Mouse (Mus musculus) brain, embryonic 18.5 days (tissue): ENCODE data around the gene Ruvbl2.
"Not testable (repeated sequence)": the region's sequence is repeated elsewhere in the genome, so short reads cannot be mapped to it uniquely, and the experiment has no call there.

ENCODE experiments used
- DNase-seq: peaks from one replicate; pipeline ENCODE4 v3.0.0-alpha.2; 2012; ENCODE audit warnings: low read depth, low spot score

The Ruvbl2 gene

DNA sequence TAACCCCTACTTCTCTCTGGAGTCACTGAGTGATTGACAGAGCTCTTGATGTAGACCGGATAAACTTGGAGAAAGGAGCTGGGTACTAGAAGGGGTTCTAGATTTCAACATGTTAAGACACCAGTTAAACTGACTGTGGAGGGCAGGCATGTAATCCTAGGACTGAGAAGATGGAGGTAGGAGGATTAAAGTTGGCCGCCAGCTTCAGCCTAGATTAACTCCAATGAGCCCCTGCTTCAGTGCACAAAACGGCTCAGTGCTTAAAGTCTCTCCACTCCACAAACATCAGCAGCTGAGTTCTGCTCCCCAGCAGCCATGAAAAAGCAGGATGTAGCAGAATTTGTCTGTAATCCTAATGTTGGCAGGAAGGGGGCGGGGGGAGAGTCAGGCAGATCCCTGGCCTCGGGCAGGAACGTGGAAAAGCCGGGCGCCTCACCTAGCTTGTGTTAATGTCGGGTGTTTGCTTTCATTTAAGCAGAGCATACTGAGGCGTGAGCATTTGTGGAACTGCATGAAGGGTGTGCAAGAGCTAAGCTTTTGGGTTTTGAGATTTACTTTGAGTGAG is 36.3 kb downstream of the Ruvbl2 start:
- no peak for DNase-seq

DNA sequence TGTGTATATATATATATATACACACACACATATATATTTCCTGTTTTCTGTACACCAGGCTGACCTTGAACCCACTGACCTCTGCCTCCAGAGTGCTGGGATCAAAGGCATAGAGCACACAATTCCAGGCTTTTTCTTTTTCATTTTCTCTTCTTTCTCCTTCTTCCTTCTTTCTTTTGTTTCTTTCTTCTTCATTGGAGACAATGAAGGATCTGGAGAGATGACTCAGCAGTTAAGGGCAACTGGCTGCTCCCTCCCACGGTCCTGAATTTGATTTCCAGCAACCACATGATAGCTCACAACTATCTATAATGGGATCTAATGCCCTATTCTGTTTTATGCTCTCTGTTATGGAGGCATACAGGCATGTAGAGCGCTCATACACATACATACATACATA is 41.1 kb downstream of the Ruvbl2 start:
- no peak for DNase-seq

DNA sequence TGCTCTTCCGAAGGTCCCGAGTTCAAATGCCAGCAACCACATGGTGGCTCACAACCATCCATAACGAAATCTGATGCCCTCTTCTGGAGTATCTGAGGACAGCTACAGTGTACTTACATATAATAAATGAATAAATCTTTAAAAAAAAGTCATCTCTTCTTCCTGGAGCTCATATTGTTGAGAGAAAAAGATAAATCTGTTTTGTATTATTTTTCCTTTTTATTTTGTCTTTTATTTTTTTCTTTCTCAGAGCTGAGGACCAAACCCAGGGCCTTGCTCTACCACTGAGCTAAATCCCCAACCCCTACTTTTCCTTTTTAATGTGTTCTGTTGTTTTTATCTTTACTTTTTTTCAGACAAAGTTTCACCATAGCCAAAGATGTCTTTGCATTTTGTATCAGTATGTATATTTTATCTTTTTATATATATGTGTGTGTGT is 41.5 kb downstream of the Ruvbl2 start:
- not testable (repeated sequence) for DNase-seq

DNA sequence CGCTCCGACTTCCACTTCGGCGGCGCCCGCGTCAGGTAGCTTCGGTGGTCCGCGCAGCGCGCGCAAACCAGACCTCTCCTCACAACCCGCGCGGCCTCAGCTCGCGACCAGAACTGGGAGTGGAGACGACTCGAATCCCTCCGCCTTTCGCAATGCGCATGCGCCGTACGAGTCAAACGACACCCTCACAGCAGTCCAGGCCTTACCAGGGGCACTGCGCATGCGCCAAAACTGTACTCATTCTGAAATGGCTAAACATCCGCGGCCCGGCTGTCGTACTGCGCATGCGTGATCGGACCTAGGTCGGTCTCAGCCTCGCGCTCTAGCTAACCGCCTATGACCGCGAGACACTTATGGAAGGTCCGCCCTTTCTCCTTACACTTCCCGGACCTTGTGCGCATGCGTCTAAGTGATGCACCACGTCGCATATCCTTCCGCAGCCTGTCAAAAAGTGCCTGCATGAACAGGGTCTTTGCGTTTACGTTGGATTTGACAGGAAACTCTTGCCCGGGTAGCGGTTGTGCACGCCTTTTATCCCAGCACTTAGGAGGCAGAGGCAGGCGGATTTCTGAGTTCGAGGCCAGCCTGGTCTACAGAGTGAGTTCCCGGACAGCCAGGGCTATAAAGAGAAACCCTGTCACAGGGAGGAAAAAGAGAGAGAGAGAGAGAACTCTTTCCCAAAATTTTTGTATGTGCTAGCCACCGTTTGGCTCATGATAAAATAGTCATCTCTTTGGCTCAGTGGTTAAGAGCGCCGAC is 42.1 kb downstream of the Ruvbl2 start, which contains the start of gene Snrnp70:
Gene Snrnp70 (minus strand): TSS at position 165 of the 759 bp plus-strand sequence.
- peak; percentile 100 for DNase-seq

DNA sequence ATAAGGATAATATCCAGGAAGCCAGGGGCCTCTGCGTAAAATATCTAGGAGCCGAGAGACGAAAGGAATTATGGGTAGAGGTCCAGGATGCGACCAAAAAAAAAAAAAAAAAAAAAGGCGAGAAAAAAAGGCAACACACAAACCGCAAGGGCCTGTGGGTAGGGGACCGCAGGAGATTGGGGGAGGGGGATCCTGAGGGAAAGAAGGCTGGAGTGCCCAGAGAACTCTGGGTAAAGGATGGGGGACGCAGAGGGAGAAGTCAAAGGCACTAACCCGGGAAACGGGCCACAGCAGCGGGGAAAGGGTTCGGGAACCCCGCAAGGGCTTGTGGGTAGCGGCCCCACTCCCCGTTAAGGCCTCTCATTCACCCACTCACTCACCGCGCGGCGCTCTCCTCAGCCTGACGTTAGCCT is 42.8 kb downstream of the Ruvbl2 start:
- DNase-seq = peak; percentile 71

DNA sequence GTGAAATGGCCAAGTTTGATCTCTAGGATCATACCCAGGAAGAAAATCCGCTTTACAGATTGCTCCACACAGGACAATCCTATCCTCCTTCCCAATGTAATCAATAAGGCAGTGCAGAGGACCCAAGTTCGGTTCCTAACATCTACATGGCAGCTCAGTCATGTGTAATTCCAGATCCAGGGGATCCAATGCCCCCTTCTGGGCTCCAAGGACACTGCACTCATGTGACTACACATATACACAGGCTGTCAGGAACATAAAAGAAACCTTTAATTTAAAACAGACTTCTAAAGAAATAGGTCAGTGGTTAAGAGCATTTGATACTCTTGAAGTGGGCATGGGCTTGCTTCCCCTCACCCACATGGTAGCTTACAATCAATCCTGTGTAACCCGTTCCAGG is 51.8 kb downstream of the Ruvbl2 start:
- DNase-seq = no peak

DNA sequence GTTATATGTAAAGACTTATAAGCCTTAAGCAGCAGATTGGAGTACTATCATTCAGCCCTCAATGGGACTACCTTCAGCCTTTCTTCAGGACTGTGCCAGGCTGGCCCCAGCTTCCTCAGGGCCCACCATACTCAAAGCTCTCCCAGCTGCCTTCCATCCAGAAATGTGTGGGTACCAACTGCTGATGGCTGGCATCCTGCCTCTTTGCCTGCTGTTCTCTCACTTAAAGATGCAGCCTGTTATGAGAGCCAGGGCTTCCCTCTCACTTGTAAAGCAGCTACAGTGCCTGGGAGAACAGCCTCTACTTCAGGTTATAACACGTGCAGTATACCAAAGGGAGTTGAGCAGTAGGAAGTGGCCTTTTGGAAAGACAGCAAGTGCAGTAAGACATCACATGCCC is 61.8 kb downstream of the Ruvbl2 start:
- no peak for DNase-seq

DNA sequence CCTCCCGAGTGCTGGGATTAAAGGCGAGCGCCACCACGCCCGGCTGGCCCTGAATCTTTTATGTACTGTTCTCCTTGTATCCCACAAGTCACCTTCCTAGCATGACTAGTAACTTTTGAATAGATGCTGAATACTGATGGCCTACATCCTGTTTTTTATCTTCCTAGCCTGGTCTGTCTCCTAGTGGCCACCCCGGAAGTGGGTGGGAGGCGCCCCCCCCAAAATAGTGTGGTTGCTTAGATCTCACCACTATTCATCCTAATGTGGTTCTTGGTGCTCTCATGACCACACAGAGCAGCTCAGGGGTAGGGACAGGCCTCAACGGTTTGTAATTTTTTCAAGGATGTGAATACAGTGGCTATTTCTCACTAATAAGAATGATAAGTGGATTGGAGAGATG is 63.3 kb downstream of the Ruvbl2 start:
- no peak for DNase-seq

DNA sequence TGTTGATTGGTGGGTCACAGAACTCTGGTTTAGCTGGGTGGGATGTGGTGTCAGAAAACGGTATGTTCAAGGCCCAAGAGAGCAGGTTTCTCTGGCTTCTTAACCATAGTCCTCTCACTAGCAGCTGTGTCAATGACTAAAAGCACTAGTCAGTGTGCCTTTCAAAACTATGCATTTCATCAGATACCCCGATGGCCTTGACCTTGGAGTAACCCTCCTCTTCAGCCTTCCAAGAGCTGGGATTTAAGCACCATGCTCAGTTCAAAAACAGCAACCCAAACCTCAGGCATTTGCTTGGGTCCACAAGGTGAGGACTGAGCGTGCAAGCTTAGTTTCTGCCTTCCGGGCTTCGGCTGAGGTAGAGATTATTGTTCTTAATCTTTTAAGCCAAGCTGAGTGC is 65.5 kb downstream of the Ruvbl2 start:
- no peak for DNase-seq
